12 mouse cellular contexts compared by ENCODE assay signal in genomic region chr5:24778843-24779140, GRCm38 (mm10). TPM values are rescaled to one million over a fixed set of nuclear protein-coding genes. Genes with fewer than 3 reads are reported as not detected.
DNase-seq lines count a peak whose midpoint lies in the region; ATAC-seq and TF ChIP-seq lines count a peak whose summit lies in the region.
"Had no signal": no experiment of that assay in that cellular context is flagged by ENCODE, and none has a peak within 500 bp of the region (broad histone marks: within the 10 kb centered on the region; RNA-seq: fewer than 3 reads in every experiment).

No protein-coding gene starts in this region.

- no peak overlapping the region for H3K4me3 ChIP-seq in kidney, postnatal 0 days (replicated peaks; ENCODE audit: low read depth, low read length)
- no peak overlapping the region for H3K4me3 ChIP-seq in embryonic facial prominence, embryonic 14.5 days (ENCODE audit: low read depth, low read length)
- H3K4me3 ChIP-seq in hindbrain, embryonic 14.5 days (replicated peaks; ENCODE audit: low read length) = no peak overlapping the region
- 0 out of 2 replicates have a peak overlapping the region, but pooled peaks have one; percentile 9 for H3K4me3 ChIP-seq in midbrain, embryonic 16.5 days (ENCODE audit: low read depth, low read length)
- H3K4me3 ChIP-seq: myocyte had no signal

- no peaks in the 10 kb centered on the region for H3K27me3 ChIP-seq in kidney, postnatal 0 days (ENCODE audit: insufficient read depth, low read length)
- 0 out of 2 replicates have a peak, but pooled peaks cover 3% of the 10 kb centered on the region for H3K27me3 ChIP-seq in embryonic facial prominence, embryonic 14.5 days (replicated peaks; ENCODE audit: control insufficient read depth, insufficient read depth, low read length)
- H3K27me3 ChIP-seq in hindbrain, embryonic 14.5 days (ENCODE audit: control insufficient read depth, insufficient read depth, low read length) = no peaks in the 10 kb centered on the region; the same call in 1 of the 2 replicates
- H3K27me3 ChIP-seq in midbrain, embryonic 16.5 days (ENCODE audit: control insufficient read depth, insufficient read depth, low read depth, low read length) = no peaks in the 10 kb centered on the region

- 51% methylated on average over 13 of the region's 13 CpGs for WGBS in kidney, postnatal 0 days
- WGBS in embryonic facial prominence, embryonic 14.5 days = 39% methylated on average over 13 of the region's 13 CpGs
- 25% methylated on average over 13 of the region's 13 CpGs for WGBS in hindbrain, embryonic 14.5 days
- WGBS in midbrain, embryonic 16.5 days = 32% methylated on average over 13 of the region's 13 CpGs

- TF ChIP-seq CTCF in kidney, postnatal 0 days (IDR thresholded peaks at IDR 0.05; ENCODE audit: low read depth) = no peak

- ATAC-seq in kidney, postnatal 0 days (replicated peaks; ENCODE audit: low FRiP score, low read depth) = no peak
- no peak for ATAC-seq in embryonic facial prominence, embryonic 14.5 days (ENCODE audit: low read depth)
- no peak for ATAC-seq in hindbrain, embryonic 14.5 days (ENCODE audit: low FRiP score)
- ATAC-seq in midbrain, embryonic 16.5 days = no peak; the same call in 1 of the 2 replicates
- ATAC-seq in erythroblast, adult 5-6 weeks (replicated peaks; ENCODE audit: low FRiP score, poor library complexity, severe bottlenecking) = no peak

- H3K4me2 ChIP-seq in kidney, postnatal 0 days (ENCODE audit: low read length) = 0 out of 2 replicates have a peak overlapping the region, but pooled peaks have one; percentile 13
- H3K4me2 ChIP-seq in embryonic facial prominence, embryonic 14.5 days (ENCODE audit: low read depth, low read length) = peak overlapping the region; percentile 31
- H3K4me2 ChIP-seq in hindbrain, embryonic 14.5 days (replicated peaks) = peak overlapping the region; percentile 36
- H3K4me2 ChIP-seq in midbrain, embryonic 16.5 days (ENCODE audit: low read length) = peak overlapping the region; percentile 44

- H3K9me3 ChIP-seq in kidney, postnatal 0 days (replicated peaks; ENCODE audit: low read length) = no peaks in the 10 kb centered on the region
- H3K9me3 ChIP-seq in embryonic facial prominence, embryonic 14.5 days (ENCODE audit: control insufficient read depth, low read length) = no peaks in the 10 kb centered on the region
- no peaks in the 10 kb centered on the region; the same call in 1 of the 2 replicates for H3K9me3 ChIP-seq in hindbrain, embryonic 14.5 days (ENCODE audit: control insufficient read depth, low read length)
- no peaks in the 10 kb centered on the region for H3K9me3 ChIP-seq in midbrain, embryonic 16.5 days (replicated peaks; ENCODE audit: control insufficient read depth, low read length, poor library complexity, severe bottlenecking)

- H3K4me1 ChIP-seq in kidney, postnatal 0 days (replicated peaks; ENCODE audit: insufficient read depth, low read length) = no peaks in the 10 kb centered on the region
- no peaks in the 10 kb centered on the region for H3K4me1 ChIP-seq in embryonic facial prominence, embryonic 14.5 days (ENCODE audit: control insufficient read depth, insufficient read depth, low read length)
- no peaks in the 10 kb centered on the region for H3K4me1 ChIP-seq in hindbrain, embryonic 14.5 days (replicated peaks; ENCODE audit: control insufficient read depth, insufficient read depth, low read length)
- H3K4me1 ChIP-seq in midbrain, embryonic 16.5 days (ENCODE audit: control insufficient read depth, insufficient read depth, low read length) = peaks cover 7% of the 10 kb centered on the region

- no peaks in the 10 kb centered on the region for H3K36me3 ChIP-seq in kidney, postnatal 0 days (ENCODE audit: insufficient read depth, low read length)
- no peaks in the 10 kb centered on the region for H3K36me3 ChIP-seq in embryonic facial prominence, embryonic 14.5 days (ENCODE audit: control insufficient read depth, insufficient read depth, low read length)
- H3K36me3 ChIP-seq in hindbrain, embryonic 14.5 days (replicated peaks; ENCODE audit: control insufficient read depth, insufficient read depth) = no peaks in the 10 kb centered on the region
- no peaks in the 10 kb centered on the region for H3K36me3 ChIP-seq in midbrain, embryonic 16.5 days (ENCODE audit: control insufficient read depth, insufficient read depth, low read length)

- H3K9ac ChIP-seq in kidney, postnatal 0 days (ENCODE audit: low read depth, low read length) = no peak overlapping the region
- peak overlapping the region; percentile 15; the same call in 1 of the 2 replicates for H3K9ac ChIP-seq in embryonic facial prominence, embryonic 14.5 days (ENCODE audit: low read depth, low read length)
- peak overlapping the region; percentile 32; the same call in 1 of the 2 replicates for H3K9ac ChIP-seq in hindbrain, embryonic 14.5 days
- peak overlapping the region; percentile 22; the same call in 1 of the 2 replicates for H3K9ac ChIP-seq in midbrain, embryonic 16.5 days (ENCODE audit: low read depth, low read length)

- no peak for DNase-seq in kidney, postnatal 0 days (ENCODE audit: low spot score)
- DNase-seq in kidney, adult 18-20 months = no peak
- no peak for DNase-seq in embryonic facial prominence, embryonic 14.5 days (ENCODE audit: low spot score)
- no peak for DNase-seq in hindbrain, embryonic 14.5 days (ENCODE audit: low spot score)
- DNase-seq in layer of hippocampus, postnatal 14 days (ENCODE audit: low spot score in 2 of 2) = no peak
- no peak for DNase-seq in embryo, embryonic 10.5 days (ENCODE audit: low spot score)
- DNase-seq: cerebellum, postnatal 14 days; kidney, adult 9 months had no signal

- H3K27ac ChIP-seq in kidney, postnatal 0 days = no peak overlapping the region
- H3K27ac ChIP-seq in embryonic facial prominence, embryonic 14.5 days (replicated peaks; ENCODE audit: low read depth, low read length) = no peak overlapping the region
- no peak overlapping the region for H3K27ac ChIP-seq in hindbrain, embryonic 14.5 days
- no peak overlapping the region for H3K27ac ChIP-seq in midbrain, embryonic 16.5 days (ENCODE audit: low read length)

RNA-seq across cellular contexts. Expression of gene Crygn, which starts 21.0 kb away (rescaled TPM):
- polyA plus RNA-seq in kidney, postnatal 0 days (2015; fragmentation: Nextera tagmentation; extraction: Ambion mirVana) = 5.8 and 7.1 TPM in 2 replicates
- 4.1 TPM in 1 of 2 replicates, not detected in the other for polyA plus RNA-seq in embryonic facial prominence, embryonic 14.5 days (2014; fragmentation: Nextera tagmentation; extraction: Ambion mirVana)
- 2.1 and 3.0 TPM in 2 replicates for polyA plus RNA-seq in hindbrain, embryonic 14.5 days (2014; fragmentation: Nextera tagmentation; extraction: Ambion mirVana)
- polyA plus RNA-seq in midbrain, embryonic 16.5 days (2015; fragmentation: Nextera tagmentation; extraction: Ambion mirVana) = 1.4 and 2.1 TPM in 2 replicates
- 1 to 10 TPM; 2.3 to 3.3 TPM for total RNA-seq in layer of hippocampus, postnatal 14 days (2021)
- not detected in 2 replicates for total RNA-seq in erythroblast, adult 5-6 weeks (2015; ENCODE audit: low replicate concordance)
- not detected in 2 replicates for total RNA-seq in erythroblast, adult 5-6 weeks (2017; ENCODE audit: low replicate concordance)
- polyA plus RNA-seq: myocyte; small intestine, adult 2 months had no signal

RNA-seq across cellular contexts. Expression of gene Wdr86, which starts 48.3 kb away (rescaled TPM):
- 21.3 and 21.9 TPM in 2 replicates for polyA plus RNA-seq in kidney, postnatal 0 days (2015; fragmentation: Nextera tagmentation; extraction: Ambion mirVana)
- polyA plus RNA-seq in embryonic facial prominence, embryonic 14.5 days (2014; fragmentation: Nextera tagmentation; extraction: Ambion mirVana) = 21.8 and 31.1 TPM in 2 replicates
- 7.2 and 12.0 TPM in 2 replicates for polyA plus RNA-seq in hindbrain, embryonic 14.5 days (2014; fragmentation: Nextera tagmentation; extraction: Ambion mirVana)
- polyA plus RNA-seq in midbrain, embryonic 16.5 days (2015; fragmentation: Nextera tagmentation; extraction: Ambion mirVana) = 4.4 and 5.7 TPM in 2 replicates
- 1 to 10 TPM; 1.1 to 4.7 TPM for total RNA-seq in layer of hippocampus, postnatal 14 days (2021)
- total RNA-seq in erythroblast, adult 5-6 weeks (2015; ENCODE audit: low replicate concordance) = not detected in 2 replicates
- not detected in 2 replicates for total RNA-seq in erythroblast, adult 5-6 weeks (2017; ENCODE audit: low replicate concordance)
- polyA plus RNA-seq: myocyte had no signal
